Mouse (Mus musculus): ENCODE results near the gene H2afv.

GRCm38 (mm10) chr11:6486916-6487315 lies 42.7 kb upstream of the H2afv start:
- TF ChIP-seq CTCF (IDR thresholded peaks at IDR 0.05; ENCODE audit: extremely low read depth, insufficient read depth, insufficient read length, insufficient replicate concordance) (no peak), POLR2A (IDR thresholded peaks at IDR 0.05; ENCODE audit: low read depth, low read length) (no peak)

All from spleen, adult 2 months (tissue).